Mouse (Mus musculus): ENCODE measurements around the gene AI661453.

DNA sequence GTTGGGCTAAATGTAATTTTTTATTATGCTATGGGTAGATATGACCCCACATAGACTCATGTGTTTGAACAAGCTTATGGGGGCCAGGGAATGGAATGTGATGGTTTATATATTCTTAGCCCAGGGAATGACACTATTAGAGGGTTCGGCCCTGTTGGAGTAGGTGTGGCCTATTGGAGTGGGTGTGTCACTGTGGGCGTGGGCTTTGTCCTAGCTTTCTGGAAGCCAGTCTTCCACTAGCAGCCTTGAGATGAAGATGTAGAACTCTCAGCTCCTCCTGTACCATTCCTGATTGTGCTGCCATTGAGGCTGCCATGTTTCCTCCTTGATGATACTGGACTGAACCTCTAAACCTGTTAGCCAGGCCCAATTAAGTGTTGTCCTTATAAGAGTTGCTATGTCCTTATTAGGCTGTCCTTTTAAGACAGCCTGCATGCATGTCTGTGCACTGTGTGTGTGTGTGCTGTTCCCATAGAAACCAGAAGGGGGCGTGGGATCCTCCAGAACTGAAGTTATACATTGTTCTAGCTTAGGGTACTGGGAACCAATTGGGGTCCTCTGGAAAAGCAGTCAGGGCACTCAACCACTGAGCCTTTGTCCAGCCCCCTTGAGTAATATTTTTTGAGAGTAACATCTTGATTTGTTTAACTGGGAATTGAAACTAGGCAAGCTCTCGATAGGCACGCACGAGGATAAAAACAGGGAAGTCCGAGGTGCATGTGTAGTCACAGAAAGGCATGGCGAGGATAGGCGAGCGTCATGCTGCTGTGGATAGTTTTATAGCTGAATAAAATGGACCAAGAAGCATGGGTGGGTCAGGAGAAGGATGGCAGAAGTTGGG lies 28.5 kb upstream of the AI661453 start:
- TF ChIP-seq CTCF (IDR thresholded peaks at IDR 0.05; ENCODE audit: insufficient read depth, low read length) = no peak
- TF ChIP-seq POLR2A (IDR thresholded peaks at IDR 0.05; ENCODE audit: borderline replicate concordance, extremely low read depth, low read depth, low read length) = no peak

All from lung, adult 2 months (tissue).